Mouse (Mus musculus): ENCODE results near the gene Fxyd5. TPM values are rescaled to one million over a fixed set of nuclear protein-coding genes. Genes with fewer than 3 reads are reported as not detected.

Gene Fxyd5
- polyA plus RNA-seq, 1 experiment from 2014 or later, result 32.6 TPM

DNA sequence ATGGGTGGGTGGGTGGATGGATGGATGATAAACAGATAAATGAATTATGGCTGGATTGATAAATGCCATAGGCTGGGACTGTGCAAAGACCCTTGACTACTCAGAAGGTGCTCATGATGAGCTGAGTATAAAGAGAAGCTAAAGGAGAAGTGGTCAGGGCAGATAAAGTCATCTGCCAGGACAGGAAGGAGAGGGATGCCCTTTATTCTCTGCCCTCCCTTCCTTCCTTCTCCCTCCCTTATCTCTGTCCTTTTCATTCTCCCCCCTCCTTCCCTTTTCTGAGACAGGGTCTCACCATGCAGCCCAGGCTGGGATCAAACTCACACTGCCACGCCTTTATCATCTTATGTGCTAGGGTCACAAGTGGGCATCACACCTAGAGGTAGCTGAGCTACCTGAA lies 34.5 kb downstream of the Fxyd5 start:
- Histone ChIP-seq H3K36me3 (ENCODE audit: insufficient read depth, low read length) (no peaks in the 10 kb centered on the region), H3K9me3 (ENCODE audit: low read length) (no peaks in the 10 kb centered on the region), H3K4me3 (ENCODE audit: low read length) (no peak overlapping the region), H3K4me1 (ENCODE audit: insufficient read depth, low read length) (peaks cover 5% of the 10 kb centered on the region; the same call in 1 of the 2 replicates), H3K9ac (replicated peaks; ENCODE audit: low read length) (no peak overlapping the region), H3K4me2 (replicated peaks; ENCODE audit: low read depth, low read length) (no peak overlapping the region), H3K27ac (ENCODE audit: low read length) (no peak overlapping the region), H3K27me3 (ENCODE audit: insufficient read depth, low read length) (no peaks in the 10 kb centered on the region)
- WGBS, result 95% methylated on average over 1 of the region's 1 CpGs
- no peak for ATAC-seq (ENCODE audit: low FRiP score, low TSS enrichment)

DNA sequence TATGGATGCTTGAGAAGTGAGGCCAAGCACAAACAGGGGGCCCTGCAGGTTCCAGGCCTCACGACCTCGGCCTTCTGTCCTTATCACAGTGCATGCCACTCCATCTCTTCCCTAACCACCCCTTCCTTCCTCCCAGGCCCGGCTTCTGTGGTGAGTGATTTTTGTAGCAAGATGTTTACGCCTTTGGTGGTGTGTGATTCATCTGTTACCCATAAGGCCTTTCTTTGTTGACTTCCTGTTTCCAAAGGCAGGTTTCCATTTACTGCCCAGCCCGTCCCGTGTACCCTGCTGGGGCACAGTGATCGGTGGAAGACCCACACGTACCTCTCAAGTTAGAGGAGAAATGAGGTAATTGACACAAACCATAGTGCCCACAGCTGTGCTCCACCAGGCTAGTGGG lies 39.6 kb downstream of the Fxyd5 start:
- no peak overlapping the region for H3K4me3 ChIP-seq (ENCODE audit: low read length)
- no peaks in the 10 kb centered on the region for H3K9me3 ChIP-seq (ENCODE audit: low read length)
- H3K9ac ChIP-seq (replicated peaks; ENCODE audit: low read length), result no peak overlapping the region
- 72% methylated on average over 8 of the region's 8 CpGs for WGBS
- no peaks in the 10 kb centered on the region for H3K27me3 ChIP-seq (ENCODE audit: insufficient read depth, low read length)
- peaks cover 9% of the 10 kb centered on the region for H3K4me1 ChIP-seq (ENCODE audit: insufficient read depth, low read length)
- no peak overlapping the region for H3K27ac ChIP-seq (ENCODE audit: low read length)
- no peaks in the 10 kb centered on the region for H3K36me3 ChIP-seq (ENCODE audit: insufficient read depth, low read length)
- no peak for ATAC-seq (ENCODE audit: low FRiP score, low TSS enrichment)
- H3K4me2 ChIP-seq (replicated peaks; ENCODE audit: low read depth, low read length), result no peak overlapping the region

- Histone ChIP-seq H3K4me3 (ENCODE audit: low read length) (no peak overlapping the region), H3K4me1 (ENCODE audit: insufficient read depth, low read length) (peaks cover 9% of the 10 kb centered on the region), H3K9me3 (ENCODE audit: low read length) (peaks cover 6% of the 10 kb centered on the region), H3K9ac (replicated peaks; ENCODE audit: low read length) (no peak overlapping the region), H3K4me2 (replicated peaks; ENCODE audit: low read depth, low read length) (no peak overlapping the region; the same call in 1 of the 2 replicates), H3K27me3 (ENCODE audit: insufficient read depth, low read length) (no peaks in the 10 kb centered on the region), H3K27ac (ENCODE audit: low read length) (no peak overlapping the region), H3K36me3 (ENCODE audit: insufficient read depth, low read length) (no peaks in the 10 kb centered on the region)
- ATAC-seq (ENCODE audit: low FRiP score, low TSS enrichment), result peak; percentile 73
- WGBS, result 28% methylated on average over 7 of the region's 7 CpGs
Measured at GRCm38 (mm10) chr7:31000505-31001020, 41.7 kb downstream of the Fxyd5 start.

DNA sequence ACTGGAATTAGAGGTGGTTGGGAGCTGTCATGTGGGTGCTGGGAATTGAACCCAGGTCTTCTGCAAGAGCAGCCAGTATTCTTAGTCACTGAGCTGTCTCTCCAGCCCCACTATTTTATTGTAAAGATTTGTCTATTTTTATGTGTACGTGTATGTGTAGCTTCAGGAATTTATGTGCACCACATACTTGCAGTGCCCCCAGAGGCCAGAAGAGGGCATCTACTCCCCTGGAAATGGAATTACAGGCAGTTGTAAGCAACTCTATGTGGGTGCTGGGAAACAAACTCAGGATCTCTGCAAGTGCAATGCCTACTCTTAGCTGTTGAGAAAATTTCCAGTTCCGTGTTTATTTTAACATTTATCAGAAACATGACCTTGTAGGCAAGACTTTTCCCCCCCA lies 45.8 kb downstream of the Fxyd5 start:
- ATAC-seq (ENCODE audit: low FRiP score, low TSS enrichment), result no peak
- peaks cover 9% of the 10 kb centered on the region for H3K4me1 ChIP-seq (ENCODE audit: insufficient read depth, low read length)
- no peak overlapping the region for H3K4me3 ChIP-seq (ENCODE audit: low read length)
- H3K4me2 ChIP-seq (replicated peaks; ENCODE audit: low read depth, low read length), result no peak overlapping the region
- H3K27ac ChIP-seq (ENCODE audit: low read length), result no peak overlapping the region
- no peak overlapping the region for H3K9ac ChIP-seq (replicated peaks; ENCODE audit: low read length)
- H3K36me3 ChIP-seq (ENCODE audit: insufficient read depth, low read length), result no peaks in the 10 kb centered on the region
- WGBS, result 95% methylated on average over 2 of the region's 2 CpGs
- peaks cover 6% of the 10 kb centered on the region for H3K9me3 ChIP-seq (ENCODE audit: low read length)
- H3K27me3 ChIP-seq (ENCODE audit: insufficient read depth, low read length), result no peaks in the 10 kb centered on the region

DNA sequence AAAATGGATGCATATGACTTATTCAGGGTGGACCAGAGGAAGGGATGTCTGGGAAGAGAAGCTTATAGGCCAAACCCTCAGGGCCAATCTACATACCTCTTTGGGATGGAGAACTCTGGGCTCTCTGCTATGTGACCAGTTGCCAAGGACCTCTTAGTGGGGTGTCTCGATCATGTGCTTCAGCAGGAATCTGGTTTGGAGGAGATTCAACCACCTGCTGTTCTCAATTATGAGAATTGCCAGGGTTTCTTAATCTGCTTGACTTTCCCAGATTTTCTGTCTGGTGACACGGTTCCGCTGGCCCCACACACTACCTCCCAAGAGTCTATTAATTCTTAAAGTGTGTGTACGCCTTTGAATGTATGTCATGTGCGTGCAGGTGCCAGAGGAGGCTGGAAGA lies 48.3 kb downstream of the Fxyd5 start:
- Histone ChIP-seq H3K36me3 (ENCODE audit: insufficient read depth, low read length) (no peaks in the 10 kb centered on the region), H3K4me1 (ENCODE audit: insufficient read depth, low read length) (no peaks in the 10 kb centered on the region), H3K4me2 (replicated peaks; ENCODE audit: low read depth, low read length) (no peak overlapping the region), H3K9me3 (ENCODE audit: low read length) (peaks cover 6% of the 10 kb centered on the region), H3K27me3 (ENCODE audit: insufficient read depth, low read length) (no peaks in the 10 kb centered on the region), H3K4me3 (ENCODE audit: low read length) (no peak overlapping the region), H3K9ac (replicated peaks; ENCODE audit: low read length) (no peak overlapping the region), H3K27ac (ENCODE audit: low read length) (no peak overlapping the region)
- WGBS, result 83% methylated on average over 5 of the region's 5 CpGs
- ATAC-seq (ENCODE audit: low FRiP score, low TSS enrichment), result no peak

- Histone ChIP-seq H3K27me3 (ENCODE audit: insufficient read depth, low read length) (no peaks in the 10 kb centered on the region), H3K4me1 (ENCODE audit: insufficient read depth, low read length) (no peaks in the 10 kb centered on the region), H3K4me3 (ENCODE audit: low read length) (no peak overlapping the region), H3K36me3 (ENCODE audit: insufficient read depth, low read length) (no peaks in the 10 kb centered on the region), H3K9me3 (ENCODE audit: low read length) (peaks cover 6% of the 10 kb centered on the region), H3K27ac (ENCODE audit: low read length) (no peak overlapping the region), H3K9ac (replicated peaks; ENCODE audit: low read length) (no peak overlapping the region), H3K4me2 (replicated peaks; ENCODE audit: low read depth, low read length) (no peak overlapping the region)
- 83% methylated on average over 5 of the region's 5 CpGs for WGBS
- ATAC-seq (ENCODE audit: low FRiP score, low TSS enrichment), result no peak
Measured at GRCm38 (mm10) chr7:30992148-30992547, 50.1 kb downstream of the Fxyd5 start.

DNA sequence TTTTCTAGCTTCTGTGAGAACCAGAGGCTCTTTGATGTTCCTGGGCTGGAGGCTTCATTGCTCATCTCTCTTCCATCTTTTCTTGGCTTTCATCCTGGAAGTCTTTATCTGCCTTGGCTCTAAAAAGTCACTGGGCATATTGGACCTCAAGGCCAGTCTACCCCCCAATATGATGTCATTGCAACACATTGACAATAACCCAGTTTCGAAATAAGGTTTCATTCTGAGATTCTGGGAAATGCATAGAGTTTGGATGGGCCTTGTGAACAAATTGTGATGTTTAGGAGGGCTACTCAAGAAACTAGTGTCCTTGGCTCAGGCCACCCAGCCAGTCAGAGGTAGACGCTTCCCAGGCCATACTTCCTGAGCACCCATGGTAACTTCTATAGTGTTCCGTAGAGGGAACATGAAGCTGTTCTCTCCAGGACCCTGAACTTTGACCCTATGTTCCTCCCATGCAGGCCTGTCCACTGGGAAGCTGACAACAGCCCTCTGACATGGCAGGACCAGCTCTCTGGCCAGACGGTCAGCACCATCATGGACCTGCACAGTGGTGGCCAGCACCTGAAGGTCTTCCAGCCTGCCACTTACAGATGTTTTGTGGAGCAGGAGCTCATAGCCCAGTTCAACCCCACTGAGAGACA lies 53.6 kb downstream of the Fxyd5 start:
- Histone ChIP-seq H3K36me3 (ENCODE audit: insufficient read depth, low read length) (no peaks in the 10 kb centered on the region), H3K27ac (ENCODE audit: low read length) (no peak overlapping the region), H3K27me3 (ENCODE audit: insufficient read depth, low read length) (no peaks in the 10 kb centered on the region), H3K4me3 (ENCODE audit: low read length) (no peak overlapping the region), H3K4me1 (ENCODE audit: insufficient read depth, low read length) (no peaks in the 10 kb centered on the region), H3K4me2 (replicated peaks; ENCODE audit: low read depth, low read length) (no peak overlapping the region), H3K9me3 (ENCODE audit: low read length) (no peaks in the 10 kb centered on the region), H3K9ac (replicated peaks; ENCODE audit: low read length) (no peak overlapping the region)
- ATAC-seq (ENCODE audit: low FRiP score, low TSS enrichment), result no peak
- WGBS, result 86% methylated on average over 4 of the region's 4 CpGs

- H3K36me3 ChIP-seq (ENCODE audit: insufficient read depth, low read length), result no peaks in the 10 kb centered on the region
- ATAC-seq (ENCODE audit: low FRiP score, low TSS enrichment), result no peak
- no peak overlapping the region for H3K4me2 ChIP-seq (replicated peaks; ENCODE audit: low read depth, low read length)
- no peaks in the 10 kb centered on the region for H3K27me3 ChIP-seq (ENCODE audit: insufficient read depth, low read length)
- no peak overlapping the region for H3K27ac ChIP-seq (ENCODE audit: low read length)
- no peak overlapping the region for H3K9ac ChIP-seq (replicated peaks; ENCODE audit: low read length)
- no peaks in the 10 kb centered on the region for H3K4me1 ChIP-seq (ENCODE audit: insufficient read depth, low read length)
- WGBS, result 86% methylated on average over 9 of the region's 9 CpGs
- H3K9me3 ChIP-seq (ENCODE audit: low read length), result no peaks in the 10 kb centered on the region
- no peak overlapping the region for H3K4me3 ChIP-seq (ENCODE audit: low read length)
Measured at GRCm38 (mm10) chr7:30985357-30985756, 56.9 kb downstream of the Fxyd5 start.

Small RNA genes within 50 kb of the gene (microRNA-seq; reads per million reads assigned to microRNA genes)
- gene Mir7050, result not detected

Other genes starting within 250 kb of the Fxyd5 start
- gene Ffar2, start 218.7 kb downstream of the Fxyd5 start, polyA plus RNA-seq (2015; fragmentation: Nextera tagmentation; extraction: Ambion mirVana), result 0.28 and 0.30 TPM in 2 replicates
- gene Ffar3, start 186.3 kb downstream of the Fxyd5 start, polyA plus RNA-seq (2015; fragmentation: Nextera tagmentation; extraction: Ambion mirVana), result 0.12 and 0.24 TPM in 2 replicates
- not detected in 2 replicates for gene Ffar1, start 180.9 kb downstream of the Fxyd5 start, polyA plus RNA-seq (2015; fragmentation: Nextera tagmentation; extraction: Ambion mirVana)
- gene Cd22, start 162.1 kb downstream of the Fxyd5 start, polyA plus RNA-seq (2015; fragmentation: Nextera tagmentation; extraction: Ambion mirVana), result 0.19 and 0.29 TPM in 2 replicates
- gene Mag, start 127.6 kb downstream of the Fxyd5 start, polyA plus RNA-seq (2015; fragmentation: Nextera tagmentation; extraction: Ambion mirVana), result 0.59 and 0.74 TPM in 2 replicates
- gene Hamp2, start 117.8 kb downstream of the Fxyd5 start, polyA plus RNA-seq (2015; fragmentation: Nextera tagmentation; extraction: Ambion mirVana), result not detected in 2 replicates
- not detected in 2 replicates for gene Hamp, start 98.4 kb downstream of the Fxyd5 start, polyA plus RNA-seq (2015; fragmentation: Nextera tagmentation; extraction: Ambion mirVana)
- 19.8 and 25.3 TPM in 2 replicates for gene Usf2, start 85.7 kb downstream of the Fxyd5 start, polyA plus RNA-seq (2015; fragmentation: Nextera tagmentation; extraction: Ambion mirVana)
- 72.5 and 73.5 TPM in 2 replicates for gene Lsr, start 69.0 kb downstream of the Fxyd5 start, polyA plus RNA-seq (2015; fragmentation: Nextera tagmentation; extraction: Ambion mirVana)
- gene Fam187b, start 68.7 kb downstream of the Fxyd5 start, polyA plus RNA-seq (2015; fragmentation: Nextera tagmentation; extraction: Ambion mirVana), result 8.0 and 9.0 TPM in 2 replicates
- 11.1 and 11.4 TPM in 2 replicates for gene Fxyd7, start 9.0 kb upstream of the Fxyd5 start, polyA plus RNA-seq (2015; fragmentation: Nextera tagmentation; extraction: Ambion mirVana)
- gene Fxyd1, start 14.7 kb upstream of the Fxyd5 start, polyA plus RNA-seq (2015; fragmentation: Nextera tagmentation; extraction: Ambion mirVana), result 45.7 and 48.3 TPM in 2 replicates
- gene Lgi4, start 16.9 kb upstream of the Fxyd5 start, polyA plus RNA-seq (2015; fragmentation: Nextera tagmentation; extraction: Ambion mirVana), result 0.32 and 0.33 TPM in 2 replicates
- gene Fxyd3, start 34.2 kb upstream of the Fxyd5 start, polyA plus RNA-seq (2015; fragmentation: Nextera tagmentation; extraction: Ambion mirVana), result 15.0 and 19.0 TPM in 2 replicates
- gene Hpn, start 72.8 kb upstream of the Fxyd5 start, polyA plus RNA-seq (2015; fragmentation: Nextera tagmentation; extraction: Ambion mirVana), result 72.9 and 77.0 TPM in 2 replicates
- gene Scn1b, start 84.5 kb upstream of the Fxyd5 start, polyA plus RNA-seq (2015; fragmentation: Nextera tagmentation; extraction: Ambion mirVana), result 1.4 and 1.8 TPM in 2 replicates
- 73.3 and 73.4 TPM in 2 replicates for gene Gramd1a, start 113.4 kb upstream of the Fxyd5 start, polyA plus RNA-seq (2015; fragmentation: Nextera tagmentation; extraction: Ambion mirVana)
- not detected in 2 replicates for gene Scgb2b2, start 248.0 kb upstream of the Fxyd5 start, polyA plus RNA-seq (2015; fragmentation: Nextera tagmentation; extraction: Ambion mirVana)
- not detected in 2 replicates for gene Scgb1b2, start 249.3 kb upstream of the Fxyd5 start, polyA plus RNA-seq (2015; fragmentation: Nextera tagmentation; extraction: Ambion mirVana)

Measured in kidney, embryonic 16.5 days (tissue).